Mouse (Mus musculus): ENCODE results near the gene Gabbr2. TPM values are rescaled to one million over a fixed set of nuclear protein-coding genes. Genes with fewer than 3 reads are reported as not detected.

Gene Gabbr2
- polyA plus RNA-seq, 1 experiment from 2014 or later: 0.27 TPM

DNA sequence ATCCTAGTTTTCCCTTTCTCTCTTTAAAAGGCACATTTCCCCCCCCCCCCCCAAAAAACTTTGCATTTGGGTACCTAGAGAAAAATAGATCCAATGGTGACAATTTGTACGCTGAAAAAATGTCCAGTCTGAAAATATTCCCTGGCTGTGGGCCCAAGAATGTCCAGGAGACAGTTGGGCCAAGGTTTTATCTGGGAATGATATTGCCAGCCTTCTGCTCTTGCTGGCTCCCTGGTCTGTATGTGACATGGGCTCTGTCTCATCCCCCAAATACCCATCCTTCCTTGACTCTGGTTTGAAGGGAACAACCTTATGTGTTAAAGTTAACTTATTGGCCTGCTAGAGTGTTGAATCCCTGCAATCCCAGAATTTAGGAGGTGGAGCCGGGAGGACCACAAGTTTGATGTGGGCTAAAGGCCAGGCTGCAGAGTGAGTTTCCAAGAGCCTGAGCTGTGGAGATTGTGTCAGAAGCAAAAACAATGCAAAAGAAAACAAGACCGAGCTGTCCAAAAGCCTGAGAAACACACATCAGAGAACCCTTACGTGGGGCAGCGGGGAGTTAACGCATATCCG is 247.0 kb downstream of the Gabbr2 start:
- Histone ChIP-seq H3K9me3 (ENCODE audit: control insufficient read depth, low read length) (no peaks in the 10 kb centered on the region), H3K27ac (ENCODE audit: low read depth, low read length) (no peak overlapping the region), H3K4me2 (ENCODE audit: low read depth, low read length, severe bottlenecking) (no peak overlapping the region), H3K9ac (ENCODE audit: low read length) (no peak overlapping the region), H3K4me1 (replicated peaks; ENCODE audit: control insufficient read depth, insufficient read depth, low read length) (no peaks in the 10 kb centered on the region; the same call in 1 of the 2 replicates), H3K27me3 (ENCODE audit: control insufficient read depth, insufficient read depth, low read length) (no peaks in the 10 kb centered on the region), H3K4me3 (ENCODE audit: low read depth, low read length) (no peak overlapping the region), H3K36me3 (ENCODE audit: control insufficient read depth, insufficient read depth, low read length) (no peaks in the 10 kb centered on the region)
- 86% methylated on average over 7 of the region's 7 CpGs for WGBS
- ATAC-seq (replicated peaks; ENCODE audit: low FRiP score) (no peak), DNase-seq (ENCODE audit: low spot score) (no peak)

DNA sequence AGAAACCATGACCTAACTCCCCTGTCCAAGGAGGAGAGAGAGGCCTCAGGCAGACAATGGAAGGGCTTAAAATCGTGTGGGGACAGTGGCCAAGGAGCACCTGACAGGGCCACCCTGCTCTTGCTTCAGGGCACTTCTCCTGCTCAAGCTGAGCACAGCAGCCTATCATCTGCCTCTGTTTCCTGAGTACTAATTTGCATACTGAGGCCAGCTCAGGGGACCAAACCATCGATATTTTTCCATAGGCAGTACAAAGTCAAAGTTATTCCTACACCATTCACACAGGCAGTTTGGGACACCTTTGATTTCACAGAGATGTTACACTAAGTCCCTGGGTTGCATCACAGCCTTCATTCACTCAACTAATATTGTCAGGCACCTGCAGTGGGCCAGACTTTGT is 249.1 kb downstream of the Gabbr2 start:
- WGBS: 36% methylated on average over 2 of the region's 2 CpGs
- no peak overlapping the region for H3K4me2 ChIP-seq (ENCODE audit: low read depth, low read length, severe bottlenecking)
- no peaks in the 10 kb centered on the region for H3K36me3 ChIP-seq (ENCODE audit: control insufficient read depth, insufficient read depth, low read length)
- ATAC-seq (replicated peaks; ENCODE audit: low FRiP score) (no peak), DNase-seq (ENCODE audit: low spot score) (no peak)
- H3K4me1 ChIP-seq (replicated peaks; ENCODE audit: control insufficient read depth, insufficient read depth, low read length): no peaks in the 10 kb centered on the region; the same call in 1 of the 2 replicates
- no peak overlapping the region for H3K27ac ChIP-seq (ENCODE audit: low read depth, low read length)
- no peaks in the 10 kb centered on the region for H3K27me3 ChIP-seq (ENCODE audit: control insufficient read depth, insufficient read depth, low read length)
- no peaks in the 10 kb centered on the region for H3K9me3 ChIP-seq (ENCODE audit: control insufficient read depth, low read length)
- no peak overlapping the region for H3K9ac ChIP-seq (ENCODE audit: low read length)
- H3K4me3 ChIP-seq (ENCODE audit: low read depth, low read length): no peak overlapping the region

DNA sequence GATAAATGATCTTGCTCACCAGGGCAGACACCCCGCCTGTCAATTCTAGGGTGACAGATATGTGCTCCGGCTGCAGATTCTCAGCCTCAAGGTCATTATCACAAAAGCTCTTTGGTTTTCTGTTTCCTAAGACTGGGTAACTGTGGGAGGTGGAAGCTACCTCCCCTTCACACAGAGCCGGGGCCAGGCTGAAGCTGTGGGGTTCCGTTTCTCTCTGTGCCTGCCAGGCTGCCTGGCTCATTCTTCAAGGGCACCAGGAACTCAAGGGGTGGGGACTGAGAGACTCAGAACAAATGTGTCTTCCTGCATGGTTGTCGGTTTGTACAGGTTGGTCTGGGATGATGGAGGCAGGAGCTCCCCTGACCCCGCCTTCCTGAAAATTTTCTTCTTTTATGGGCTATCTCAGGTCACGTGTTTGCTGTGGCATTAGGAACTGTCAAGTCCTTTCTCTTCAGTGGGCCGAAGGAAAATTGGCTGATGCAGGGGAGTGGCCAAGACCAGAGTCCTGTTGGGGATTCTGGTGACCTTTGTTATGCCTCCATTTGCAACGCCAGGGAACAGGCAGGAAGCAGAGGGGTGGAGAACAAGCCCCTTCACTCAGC is 254.7 kb downstream of the Gabbr2 start:
- no peak for DNase-seq (ENCODE audit: low spot score)
- Histone ChIP-seq H3K4me1 (replicated peaks; ENCODE audit: control insufficient read depth, insufficient read depth, low read length) (0 out of 2 replicates have a peak, but pooled peaks cover under 1% of the 10 kb centered on the region), H3K36me3 (ENCODE audit: control insufficient read depth, insufficient read depth, low read length) (no peaks in the 10 kb centered on the region), H3K27ac (ENCODE audit: low read depth, low read length) (no peak overlapping the region), H3K4me2 (ENCODE audit: low read depth, low read length, severe bottlenecking) (no peak overlapping the region), H3K9me3 (ENCODE audit: control insufficient read depth, low read length) (no peaks in the 10 kb centered on the region), H3K4me3 (ENCODE audit: low read depth, low read length) (no peak overlapping the region), H3K9ac (ENCODE audit: low read length) (no peak overlapping the region), H3K27me3 (ENCODE audit: control insufficient read depth, insufficient read depth, low read length) (no peaks in the 10 kb centered on the region)
- ATAC-seq (replicated peaks; ENCODE audit: low FRiP score): no peak
- WGBS: 59% methylated on average over 9 of the region's 9 CpGs

DNA sequence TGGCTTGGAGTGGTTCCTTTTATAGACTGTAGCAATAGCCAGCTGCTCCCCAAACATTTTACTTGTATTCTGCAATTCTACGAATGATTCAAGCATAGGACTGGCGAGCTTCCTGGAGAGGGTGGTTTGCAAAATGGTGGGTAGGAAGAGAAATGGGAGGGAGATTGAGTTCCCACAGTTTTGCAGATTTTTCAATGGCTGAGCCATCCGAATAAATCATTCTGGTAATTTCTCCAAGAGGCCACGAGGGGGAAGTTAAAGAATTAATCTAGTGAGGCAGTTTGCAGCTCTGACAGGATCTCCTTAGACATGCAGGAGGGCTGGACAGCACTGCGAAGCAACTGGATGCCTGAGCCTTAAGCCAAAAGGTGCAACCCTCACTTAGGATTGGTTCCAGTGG is 256.8 kb downstream of the Gabbr2 start:
- no peaks in the 10 kb centered on the region for H3K9me3 ChIP-seq (ENCODE audit: control insufficient read depth, low read length)
- H3K4me1 ChIP-seq (replicated peaks; ENCODE audit: control insufficient read depth, insufficient read depth, low read length): 0 out of 2 replicates have a peak, but pooled peaks cover 3% of the 10 kb centered on the region
- H3K4me3 ChIP-seq (ENCODE audit: low read depth, low read length): no peak overlapping the region
- H3K4me2 ChIP-seq (ENCODE audit: low read depth, low read length, severe bottlenecking): no peak overlapping the region
- no peaks in the 10 kb centered on the region for H3K27me3 ChIP-seq (ENCODE audit: control insufficient read depth, insufficient read depth, low read length)
- ATAC-seq (replicated peaks; ENCODE audit: low FRiP score) (no peak), DNase-seq (ENCODE audit: low spot score) (no peak)
- no peak overlapping the region for H3K9ac ChIP-seq (ENCODE audit: low read length)
- H3K27ac ChIP-seq (ENCODE audit: low read depth, low read length): no peak overlapping the region
- WGBS: 71% methylated on average over 5 of the region's 5 CpGs
- no peaks in the 10 kb centered on the region for H3K36me3 ChIP-seq (ENCODE audit: control insufficient read depth, insufficient read depth, low read length)

DNA sequence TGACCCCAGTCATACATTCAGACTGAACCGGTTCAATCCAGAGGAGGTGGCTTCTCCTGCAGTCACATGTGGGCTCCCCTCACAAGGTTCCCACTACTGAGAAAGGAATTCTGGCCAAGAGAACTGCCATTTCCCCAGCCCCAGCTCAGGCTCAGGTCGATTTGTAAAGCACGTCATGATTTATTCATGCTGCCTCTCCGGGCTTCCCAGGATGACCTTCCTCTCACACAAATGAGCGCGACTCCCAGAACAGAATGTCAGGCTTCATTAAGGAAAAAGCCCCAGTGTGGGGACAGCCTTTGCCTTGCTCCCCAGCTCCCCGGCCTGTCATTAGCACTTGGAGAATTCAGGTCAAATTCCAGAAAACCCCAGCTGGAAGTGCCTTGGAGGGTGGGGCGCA is 260.1 kb downstream of the Gabbr2 start:
- no peak overlapping the region for H3K9ac ChIP-seq (ENCODE audit: low read length)
- no peaks in the 10 kb centered on the region for H3K36me3 ChIP-seq (ENCODE audit: control insufficient read depth, insufficient read depth, low read length)
- DNase-seq (ENCODE audit: low spot score) (no peak), ATAC-seq (replicated peaks; ENCODE audit: low FRiP score) (peak; percentile 62)
- no peak overlapping the region for H3K4me2 ChIP-seq (ENCODE audit: low read depth, low read length, severe bottlenecking)
- no peak overlapping the region for H3K27ac ChIP-seq (ENCODE audit: low read depth, low read length)
- H3K4me3 ChIP-seq (ENCODE audit: low read depth, low read length): no peak overlapping the region
- peaks cover 12% of the 10 kb centered on the region; the same call in 1 of the 2 replicates for H3K4me1 ChIP-seq (replicated peaks; ENCODE audit: control insufficient read depth, insufficient read depth, low read length)
- H3K9me3 ChIP-seq (ENCODE audit: control insufficient read depth, low read length): no peaks in the 10 kb centered on the region
- no peaks in the 10 kb centered on the region for H3K27me3 ChIP-seq (ENCODE audit: control insufficient read depth, insufficient read depth, low read length)
- WGBS: 29% methylated on average over 8 of the region's 8 CpGs

DNA sequence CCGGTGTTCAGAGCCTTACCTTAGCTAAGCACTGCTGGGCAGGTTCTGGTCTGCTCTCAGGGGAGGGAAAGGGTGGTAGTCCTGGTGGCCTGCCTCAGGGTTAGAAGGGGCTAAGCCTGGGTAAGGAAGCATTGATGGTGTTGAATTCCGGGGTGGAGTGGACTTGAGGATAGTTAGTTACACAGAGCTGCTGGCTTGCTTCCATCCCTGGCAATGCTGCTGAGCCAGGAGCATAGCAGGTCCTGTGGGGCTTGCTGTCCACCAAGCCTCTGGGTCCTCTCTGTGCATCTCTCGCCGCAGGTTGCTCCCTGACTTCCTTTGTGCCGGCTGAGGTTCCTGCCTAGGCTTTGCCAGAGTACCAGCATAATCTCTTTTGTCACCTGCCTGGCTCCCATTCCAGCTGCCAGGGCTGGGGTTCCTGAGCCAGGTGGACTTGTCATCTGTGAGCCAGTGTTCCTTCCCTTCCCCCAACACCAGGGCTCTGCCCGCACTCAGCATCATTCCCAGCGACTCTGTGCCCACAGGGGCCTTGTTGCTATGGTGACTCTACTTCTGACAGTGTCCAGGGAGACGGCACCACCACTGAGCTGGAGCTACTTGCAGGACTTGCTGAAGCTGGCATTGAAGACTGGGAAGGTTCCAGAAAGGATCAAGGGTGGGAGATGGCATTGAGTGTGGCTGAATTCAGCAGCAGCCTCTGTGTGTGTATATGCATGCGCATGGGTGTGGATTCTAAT is 262.2 kb downstream of the Gabbr2 start:
- Histone ChIP-seq H3K4me2 (ENCODE audit: low read depth, low read length, severe bottlenecking) (no peak overlapping the region), H3K9ac (ENCODE audit: low read length) (no peak overlapping the region), H3K27ac (ENCODE audit: low read depth, low read length) (no peak overlapping the region), H3K4me1 (replicated peaks; ENCODE audit: control insufficient read depth, insufficient read depth, low read length) (peaks cover 12% of the 10 kb centered on the region; the same call in 1 of the 2 replicates), H3K4me3 (ENCODE audit: low read depth, low read length) (no peak overlapping the region), H3K9me3 (ENCODE audit: control insufficient read depth, low read length) (no peaks in the 10 kb centered on the region), H3K27me3 (ENCODE audit: control insufficient read depth, insufficient read depth, low read length) (no peaks in the 10 kb centered on the region), H3K36me3 (ENCODE audit: control insufficient read depth, insufficient read depth, low read length) (no peaks in the 10 kb centered on the region)
- WGBS: 53% methylated on average over 9 of the region's 9 CpGs
- ATAC-seq (replicated peaks; ENCODE audit: low FRiP score): no peak
- DNase-seq (ENCODE audit: low spot score): no peak

DNA sequence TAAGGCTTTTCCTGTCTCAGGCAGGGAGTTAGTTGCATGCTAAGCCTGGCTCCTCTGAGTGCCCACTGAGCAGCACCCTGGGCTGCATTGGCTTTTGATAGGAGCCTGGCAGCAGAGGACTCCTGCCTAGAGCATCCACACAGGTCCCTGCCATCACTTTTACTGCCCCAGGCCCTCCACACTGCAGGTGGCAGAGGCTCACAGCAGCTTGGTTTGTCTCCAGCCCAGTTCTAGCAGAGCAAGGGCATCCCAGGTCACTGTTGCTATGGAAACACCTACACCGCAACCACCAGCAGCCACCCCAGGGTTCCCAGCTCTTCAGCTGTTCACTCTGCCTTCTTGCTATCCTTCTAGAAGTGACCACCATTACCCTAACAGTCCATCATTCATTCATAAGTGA is 263.4 kb downstream of the Gabbr2 start:
- DNase-seq (ENCODE audit: low spot score): peak; percentile 60
- Histone ChIP-seq H3K4me3 (ENCODE audit: low read depth, low read length) (no peak overlapping the region), H3K27ac (ENCODE audit: low read depth, low read length) (no peak overlapping the region), H3K27me3 (ENCODE audit: control insufficient read depth, insufficient read depth, low read length) (no peaks in the 10 kb centered on the region), H3K9me3 (ENCODE audit: control insufficient read depth, low read length) (no peaks in the 10 kb centered on the region), H3K4me1 (replicated peaks; ENCODE audit: control insufficient read depth, insufficient read depth, low read length) (peaks cover 12% of the 10 kb centered on the region; the same call in 1 of the 2 replicates), H3K9ac (ENCODE audit: low read length) (no peak overlapping the region), H3K36me3 (ENCODE audit: control insufficient read depth, insufficient read depth, low read length) (no peaks in the 10 kb centered on the region), H3K4me2 (ENCODE audit: low read depth, low read length, severe bottlenecking) (no peak overlapping the region)
- ATAC-seq (replicated peaks; ENCODE audit: low FRiP score): no peak; the same call in 1 of the 2 replicates
- 24% methylated on average over 1 of the region's 1 CpGs for WGBS

DNA sequence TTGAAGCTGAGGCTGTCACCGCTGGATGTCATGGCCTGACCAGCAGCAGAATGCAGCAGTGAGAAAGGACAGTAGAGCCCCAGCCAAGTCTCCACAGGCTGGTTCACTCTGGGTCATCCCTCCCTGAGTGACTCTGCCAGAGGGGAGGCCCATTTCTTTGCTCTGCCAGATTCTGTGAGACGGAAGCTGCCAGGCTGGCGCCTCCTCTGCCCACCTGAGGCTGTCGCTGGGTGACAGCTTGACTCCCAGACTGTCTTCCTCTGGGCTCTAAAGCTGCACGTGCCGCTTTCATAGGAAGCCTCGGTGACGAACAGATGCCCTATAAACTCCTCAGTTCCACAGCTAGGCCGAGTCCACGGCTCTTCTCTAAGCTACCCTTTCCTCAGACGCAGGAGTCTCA is 264.5 kb downstream of the Gabbr2 start:
- Histone ChIP-seq H3K4me2 (ENCODE audit: low read depth, low read length, severe bottlenecking) (no peak overlapping the region), H3K27ac (ENCODE audit: low read depth, low read length) (no peak overlapping the region), H3K36me3 (ENCODE audit: control insufficient read depth, insufficient read depth, low read length) (no peaks in the 10 kb centered on the region), H3K9me3 (ENCODE audit: control insufficient read depth, low read length) (no peaks in the 10 kb centered on the region), H3K4me1 (replicated peaks; ENCODE audit: control insufficient read depth, insufficient read depth, low read length) (peaks cover 12% of the 10 kb centered on the region; the same call in 1 of the 2 replicates), H3K9ac (ENCODE audit: low read length) (no peak overlapping the region), H3K4me3 (ENCODE audit: low read depth, low read length) (no peak overlapping the region), H3K27me3 (ENCODE audit: control insufficient read depth, insufficient read depth, low read length) (no peaks in the 10 kb centered on the region)
- DNase-seq (ENCODE audit: low spot score) (no peak), ATAC-seq (replicated peaks; ENCODE audit: low FRiP score) (no peak)
- WGBS: 88% methylated on average over 11 of the region's 11 CpGs

All from forebrain, embryonic 11.5 days (tissue).